Mouse (Mus musculus) intestine, embryonic 14.5 days (tissue): Measurements from ENCODE around the gene Sox14. TPM values are rescaled to one million over a fixed set of nuclear protein-coding genes. Genes with fewer than 3 reads are reported as not detected.

Experiments used
- ATAC-seq: fragments of 200-750 bp; cut with Nextera tagmentation; replicated peaks from 2 replicates; pipeline ENCODE4 v1.8.0; 2017; ENCODE audit warnings: low read depth, moderate number of reproducible peaks, moderate TSS enrichment, moderate library complexity; ENCODE audit not compliant: low FRiP score, low TSS enrichment
- DNase-seq: peaks from one replicate; pipeline ENCODE4 v3.0.0-alpha.2; 2018; ENCODE audit warnings: low spot score
- H3K27ac ChIP-seq: fragments of 300-500 bp; sonication (generic); 2 replicates; pipeline ENCODE4 v1.5.1; 2014; ENCODE audit warnings: low read depth, mild to moderate bottlenecking, control low read depth
- H3K27me3 ChIP-seq: fragments of 300-500 bp; sonication (generic); replicated peaks from 2 replicates; pipeline ENCODE4 v1.6.1; 2014; ENCODE audit warnings: low read length, control low read depth; ENCODE audit not compliant: control insufficient read depth, insufficient read depth
- H3K36me3 ChIP-seq: fragments of 300-500 bp; sonication (generic); 2 replicates; pipeline ENCODE4 v1.6.1; 2014; ENCODE audit warnings: low read length, control low read depth; ENCODE audit not compliant: control insufficient read depth, insufficient read depth
- H3K4me1 ChIP-seq: fragments of 300-500 bp; sonication (generic); replicated peaks from 2 replicates; pipeline ENCODE4 v1.6.1; 2014; ENCODE audit warnings: low read length, control low read depth, mixed read lengths; ENCODE audit not compliant: control insufficient read depth, insufficient read depth
- H3K4me2 ChIP-seq: fragments of 300-500 bp; sonication (generic); 2 replicates; pipeline ENCODE4 v1.6.1; 2014; ENCODE audit warnings: low read length
- H3K4me3 ChIP-seq: fragments of 300-500 bp; sonication (generic); 2 replicates; pipeline ENCODE4 v1.5.1; 2014; ENCODE audit warnings: low read depth, low read length, control low read depth, mixed read lengths
- H3K9ac ChIP-seq: fragments of 300-500 bp; sonication (generic); 2 replicates; pipeline ENCODE4 v1.6.1; 2014; ENCODE audit warnings: mild to moderate bottlenecking, low read length
- H3K9me3 ChIP-seq: fragments of 300-500 bp; sonication (generic); 2 replicates; pipeline ENCODE4 v1.6.1; 2016; ENCODE audit warnings: low read length, control low read depth; ENCODE audit not compliant: control insufficient read depth
- WGBS: fragments of 180-500 bp; shearing (Covaris S2); extraction: QIAGEN DNeasy Blood & Tissue Kit; methylation state at CpG from one replicate; pipeline ENCODE4 v1.1.7; 2014; 5-methylcytosine and 5-hydroxymethylcytosine counted together
- polyA plus RNA-seq: library from polyadenylated mRNA; unstranded; fragments of >200 nt; fragmentation: Nextera tagmentation; extraction: Ambion mirVana; gene quantifications from 2 replicates; pipeline ENCODE4 v1.2.1, GENCODE M21; 2014

Gene Sox14
- polyA plus RNA-seq, 1 experiment from 2014 or later = not detected

GRCm38 (mm10) chr9:99868054-99868453 is 7.9 kb downstream of the Sox14 start:
- WGBS = 2% methylated on average over 11 of the region's 11 CpGs
- no peaks in the 10 kb centered on the region for H3K36me3 ChIP-seq
- DNase-seq = peak; percentile 57
- peaks cover 99% of the 10 kb centered on the region for H3K27me3 ChIP-seq
- H3K4me1 ChIP-seq = no peaks in the 10 kb centered on the region
- no peak for ATAC-seq
- no peak overlapping the region for H3K4me3 ChIP-seq
- H3K9ac ChIP-seq = no peak overlapping the region
- no peak overlapping the region for H3K4me2 ChIP-seq
- no peaks in the 10 kb centered on the region for H3K9me3 ChIP-seq
- H3K27ac ChIP-seq = no peak overlapping the region

DNA sequence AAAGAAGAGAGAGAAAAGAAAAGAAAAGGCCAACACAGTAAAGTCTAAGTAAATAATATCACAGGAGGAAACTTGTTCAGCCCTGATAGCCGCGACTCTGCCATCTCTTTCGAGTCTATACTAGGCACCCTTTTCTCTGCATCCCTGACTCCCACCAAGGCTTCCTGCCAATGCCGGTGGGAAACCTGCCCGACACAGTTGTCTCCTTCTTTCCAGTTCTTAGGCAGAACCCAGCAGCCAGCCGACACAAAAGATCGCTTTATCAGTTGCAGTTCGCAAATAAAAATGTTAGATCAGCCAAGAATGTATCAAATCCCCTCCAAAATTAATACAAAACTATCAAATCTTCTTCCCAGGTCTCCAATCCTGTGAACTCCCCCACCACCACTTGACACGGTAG is 13.0 kb downstream of the Sox14 start:
- Histone ChIP-seq H3K36me3 (no peaks in the 10 kb centered on the region), H3K4me2 (no peak overlapping the region), H3K9me3 (no peaks in the 10 kb centered on the region), H3K4me3 (no peak overlapping the region), H3K9ac (no peak overlapping the region), H3K4me1 (no peaks in the 10 kb centered on the region), H3K27me3 (peaks cover 66% of the 10 kb centered on the region), H3K27ac (no peak overlapping the region)
- DNase-seq (no peak), ATAC-seq (no peak)
- WGBS = 91% methylated on average over 9 of the region's 9 CpGs

- WGBS = 82% methylated on average over 2 of the region's 2 CpGs
- no peak for ATAC-seq
- no peak for DNase-seq
These were observed 21.5 kb downstream of the Sox14 start for GRCm38 (mm10) chr9:99854486-99854885.

GRCm38 (mm10) chr9:99853356-99853755 is 22.6 kb downstream of the Sox14 start:
- H3K4me3 ChIP-seq = no peak overlapping the region
- H3K9ac ChIP-seq = no peak overlapping the region
- H3K4me2 ChIP-seq = no peak overlapping the region
- no peak for DNase-seq
- no peaks in the 10 kb centered on the region for H3K36me3 ChIP-seq
- WGBS = 57% methylated on average over 11 of the region's 11 CpGs
- ATAC-seq = no peak
- H3K27me3 ChIP-seq = 0 out of 2 replicates have a peak, but pooled peaks cover 11% of the 10 kb centered on the region
- no peaks in the 10 kb centered on the region for H3K4me1 ChIP-seq
- no peak overlapping the region for H3K27ac ChIP-seq
- H3K9me3 ChIP-seq = no peaks in the 10 kb centered on the region

More at GRCm38 (mm10) chr9:99854486-99854885, 21.5 kb downstream of the Sox14 start:
- Histone ChIP-seq H3K9me3 (no peaks in the 10 kb centered on the region), H3K4me3 (no peak overlapping the region), H3K4me1 (no peaks in the 10 kb centered on the region), H3K9ac (no peak overlapping the region), H3K4me2 (no peak overlapping the region), H3K27ac (no peak overlapping the region), H3K36me3 (no peaks in the 10 kb centered on the region), H3K27me3 (peaks cover 15% of the 10 kb centered on the region; the same call in 1 of the 2 replicates)

GRCm38 (mm10) chr9:99850354-99850753 is 25.6 kb downstream of the Sox14 start:
- no peaks in the 10 kb centered on the region for H3K4me1 ChIP-seq
- whole genome bisulfite sequencing = 85% methylated on average over 7 of the region's 7 CpGs
- H3K9ac ChIP-seq = no peak overlapping the region
- no peak overlapping the region for H3K4me3 ChIP-seq
- no peaks in the 10 kb centered on the region for H3K36me3 ChIP-seq
- no peak for DNase-seq
- no peaks in the 10 kb centered on the region for H3K9me3 ChIP-seq
- H3K27ac ChIP-seq = no peak overlapping the region
- no peak for ATAC-seq
- H3K27me3 ChIP-seq = peaks cover 7% of the 10 kb centered on the region; the same call in 1 of the 2 replicates
- H3K4me2 ChIP-seq = no peak overlapping the region

- H3K27me3 ChIP-seq = peaks cover 6% of the 10 kb centered on the region; the same call in 1 of the 2 replicates
- H3K36me3 ChIP-seq = no peaks in the 10 kb centered on the region
- ATAC-seq (no peak), DNase-seq (no peak)
- WGBS = 65% methylated on average over 8 of the region's 8 CpGs
- H3K9me3 ChIP-seq = no peaks in the 10 kb centered on the region
- no peak overlapping the region for H3K4me2 ChIP-seq
- H3K4me3 ChIP-seq = no peak overlapping the region
- no peaks in the 10 kb centered on the region for H3K4me1 ChIP-seq
- H3K9ac ChIP-seq = no peak overlapping the region
- no peak overlapping the region for H3K27ac ChIP-seq
These were observed 27.6 kb downstream of the Sox14 start for GRCm38 (mm10) chr9:99848327-99848726.

DNA sequence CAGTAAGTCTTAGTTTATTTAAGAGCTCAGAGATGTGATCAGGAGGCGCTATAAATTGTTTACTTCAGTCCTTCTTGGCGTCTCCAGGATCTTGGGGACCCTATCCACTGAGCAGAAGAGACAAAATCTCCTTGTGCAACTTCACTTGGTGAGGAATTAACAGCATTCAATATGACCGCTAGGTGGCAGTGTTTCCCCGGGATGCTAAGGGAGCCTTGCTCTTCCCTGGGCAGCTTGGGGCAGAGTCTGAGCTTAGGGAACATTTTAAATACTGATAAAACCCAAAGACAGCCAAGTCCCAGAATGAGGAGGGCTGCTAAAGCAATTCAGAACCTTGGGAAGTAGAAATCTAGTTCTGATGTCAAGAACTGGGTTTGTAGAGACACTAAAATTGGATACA is 29.1 kb downstream of the Sox14 start:
- 0% methylated on average over 4 of the region's 4 CpGs for WGBS
- no peak for ATAC-seq
- H3K9me3 ChIP-seq = no peaks in the 10 kb centered on the region
- H3K27me3 ChIP-seq = no peaks in the 10 kb centered on the region; the same call in 1 of the 2 replicates
- no peaks in the 10 kb centered on the region for H3K36me3 ChIP-seq
- H3K4me2 ChIP-seq = no peak overlapping the region
- no peaks in the 10 kb centered on the region for H3K4me1 ChIP-seq
- peak; percentile 86 for DNase-seq
- H3K27ac ChIP-seq = no peak overlapping the region
- no peak overlapping the region for H3K9ac ChIP-seq
- H3K4me3 ChIP-seq = no peak overlapping the region

DNA sequence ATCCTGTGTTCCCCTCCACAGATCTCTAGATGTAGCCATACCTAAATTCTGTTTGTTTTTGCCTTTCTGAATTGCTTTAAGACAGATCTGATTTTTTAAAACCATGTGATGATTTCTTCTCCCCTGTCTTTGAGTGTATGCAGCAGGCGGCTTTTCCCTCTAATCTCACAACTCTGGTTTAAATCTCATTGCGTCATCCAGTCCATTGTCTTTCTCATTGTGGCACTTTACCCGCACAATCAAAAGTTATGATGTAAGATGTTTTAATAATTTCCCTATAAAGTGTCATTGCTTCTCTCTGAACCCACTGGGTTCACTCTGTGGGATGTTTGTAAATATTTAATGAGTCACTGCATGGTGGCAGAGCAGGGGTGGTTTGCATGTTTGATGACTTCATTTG is 36.6 kb downstream of the Sox14 start:
- H3K27ac ChIP-seq = no peak overlapping the region
- no peak overlapping the region for H3K4me3 ChIP-seq
- no peak overlapping the region for H3K4me2 ChIP-seq
- WGBS = 85% methylated on average over 3 of the region's 3 CpGs
- DNase-seq (no peak), ATAC-seq (no peak)
- H3K36me3 ChIP-seq = no peaks in the 10 kb centered on the region
- H3K27me3 ChIP-seq = no peaks in the 10 kb centered on the region
- 0 out of 2 replicates have a peak, but pooled peaks cover 3% of the 10 kb centered on the region for H3K4me1 ChIP-seq
- H3K9me3 ChIP-seq = 0 out of 2 replicates have a peak, but pooled peaks cover 2% of the 10 kb centered on the region
- no peak overlapping the region for H3K9ac ChIP-seq

- WGBS = 37% methylated on average over 7 of the region's 7 CpGs
- ATAC-seq (no peak), DNase-seq (no peak)
- Histone ChIP-seq H3K9ac (no peak overlapping the region), H3K9me3 (0 out of 2 replicates have a peak, but pooled peaks cover 2% of the 10 kb centered on the region), H3K4me2 (no peak overlapping the region), H3K4me1 (0 out of 2 replicates have a peak, but pooled peaks cover 3% of the 10 kb centered on the region), H3K36me3 (no peaks in the 10 kb centered on the region), H3K4me3 (no peak overlapping the region), H3K27ac (no peak overlapping the region), H3K27me3 (no peaks in the 10 kb centered on the region)
These were observed 37.1 kb downstream of the Sox14 start for GRCm38 (mm10) chr9:99838877-99839276.
